9 mouse cellular contexts compared by ENCODE assay signal in genomic region chr8:84814555-84815441, GRCm38 (mm10). TPM values are rescaled to one million over a fixed set of nuclear protein-coding genes. Genes with fewer than 3 reads are reported as not detected.
DNase-seq lines count a peak whose midpoint lies in the region; ATAC-seq lines count a peak whose summit lies in the region.
"Had no signal": no experiment of that assay in that cellular context is flagged by ENCODE, and none has a peak within 500 bp of the region (broad histone marks: within the 10 kb centered on the region; RNA-seq: fewer than 3 reads in every experiment).

No protein-coding gene starts in this region.

- no peak for DNase-seq in heart, postnatal 4 days
- peak; percentile 65 for DNase-seq in right cerebral cortex, postnatal 14 days
- no peak for DNase-seq in right cerebral cortex, postnatal 36 days (ENCODE audit: low spot score in 2 of 2)
- DNase-seq in hindbrain, embryonic 11.5 days (ENCODE audit: low spot score) = no peak
- no peak for DNase-seq in thymus, adult 18-20 months
- no peak for DNase-seq in thymus, postnatal 25 days
- no peak for DNase-seq in spleen, adult 18-20 months

- 0 out of 2 replicates have a peak, but pooled peaks cover 3% of the 10 kb centered on the region for H3K36me3 ChIP-seq in heart, embryonic 13.5 days
- H3K36me3 ChIP-seq in hindbrain, embryonic 11.5 days (ENCODE audit: control insufficient read depth, insufficient read depth, low read length) = no peaks in the 10 kb centered on the region
- H3K36me3 ChIP-seq: limb, embryonic 12.5 days had no signal

- H3K4me2 ChIP-seq in heart, embryonic 13.5 days = no peak overlapping the region
- H3K4me2 ChIP-seq in hindbrain, embryonic 11.5 days (replicated peaks; ENCODE audit: low read depth, low read length) = no peak overlapping the region
- H3K4me2 ChIP-seq: limb, embryonic 12.5 days had no signal

- H3K4me1 ChIP-seq in heart, embryonic 13.5 days = peaks cover 27% of the 10 kb centered on the region
- peaks cover 6% of the 10 kb centered on the region; the same call in 1 of the 2 replicates for H3K4me1 ChIP-seq in hindbrain, embryonic 11.5 days (replicated peaks; ENCODE audit: control insufficient read depth, insufficient read depth, low read length)

- no peaks in the 10 kb centered on the region for H3K9me3 ChIP-seq in heart, embryonic 13.5 days
- H3K9me3 ChIP-seq in hindbrain, embryonic 11.5 days (ENCODE audit: control insufficient read depth, low read length) = no peaks in the 10 kb centered on the region
- H3K9me3 ChIP-seq: limb, embryonic 12.5 days had no signal

- ATAC-seq in heart, embryonic 13.5 days (ENCODE audit: extremely low read depth, insufficient number of reproducible peaks, low FRiP score, low TSS enrichment) = no peak
- peak; percentile 6; the same call in 1 of the 2 replicates for ATAC-seq in hindbrain, embryonic 11.5 days (ENCODE audit: low FRiP score)

- H3K4me3 ChIP-seq in heart, embryonic 13.5 days = no peak overlapping the region
- 0 out of 2 replicates have a peak overlapping the region, but pooled peaks have one; percentile 3 for H3K4me3 ChIP-seq in hindbrain, embryonic 11.5 days (ENCODE audit: low read depth, low read length)
- H3K4me3 ChIP-seq: limb, embryonic 12.5 days had no signal

- no peak overlapping the region for H3K27ac ChIP-seq in heart, embryonic 13.5 days (replicated peaks)
- H3K27ac ChIP-seq in hindbrain, embryonic 11.5 days (ENCODE audit: low read depth, low read length) = no peak overlapping the region
- H3K27ac ChIP-seq: limb, embryonic 12.5 days had no signal

- 35% methylated on average over 19 of the region's 19 CpGs for WGBS in heart, embryonic 13.5 days
- 41% methylated on average over 19 of the region's 19 CpGs for WGBS in hindbrain, embryonic 11.5 days

- H3K27me3 ChIP-seq in heart, embryonic 13.5 days (replicated peaks) = peaks cover 42% of the 10 kb centered on the region
- H3K27me3 ChIP-seq in hindbrain, embryonic 11.5 days (ENCODE audit: control insufficient read depth, insufficient read depth, low read length) = peaks cover 18% of the 10 kb centered on the region

- H3K9ac ChIP-seq in heart, embryonic 13.5 days = peak overlapping the region; percentile 54; the same call in 1 of the 2 replicates
- H3K9ac ChIP-seq in hindbrain, embryonic 11.5 days (ENCODE audit: low read depth, low read length) = no peak overlapping the region
- H3K9ac ChIP-seq: limb, embryonic 12.5 days had no signal

RNA-seq across cellular contexts. Expression of gene Dand5, which starts 7.8 kb away (rescaled TPM):
- 6.3 and 6.6 TPM in 2 replicates for polyA plus RNA-seq in heart, embryonic 13.5 days (2015; fragmentation: Nextera tagmentation; extraction: Ambion mirVana)
- total RNA-seq in heart, postnatal 4 days (2021) = 1 to 10 TPM; 3.4 to 3.6 TPM
- 6.2 and 7.1 TPM in 2 replicates for polyA plus RNA-seq in hindbrain, embryonic 11.5 days (2014; fragmentation: Nextera tagmentation; extraction: Ambion mirVana)

RNA-seq across cellular contexts. Expression of gene Nfix, which starts 14.7 kb away (rescaled TPM):
- polyA plus RNA-seq in heart, embryonic 13.5 days (2015; fragmentation: Nextera tagmentation; extraction: Ambion mirVana) = 10.0 and 11.7 TPM in 2 replicates
- 100 to 1,000 TPM; 189 to 211 TPM for total RNA-seq in heart, postnatal 4 days (2021)
- 2.4 and 3.0 TPM in 2 replicates for polyA plus RNA-seq in hindbrain, embryonic 11.5 days (2014; fragmentation: Nextera tagmentation; extraction: Ambion mirVana)

RNA-seq across cellular contexts. Expression of gene Gadd45gip1, which starts 16.5 kb away (rescaled TPM):
- 50.2 and 52.3 TPM in 2 replicates for polyA plus RNA-seq in heart, embryonic 13.5 days (2015; fragmentation: Nextera tagmentation; extraction: Ambion mirVana)
- 10 to 100 TPM; 24.2 to 26.2 TPM for total RNA-seq in heart, postnatal 4 days (2021)
- 36.0 and 37.2 TPM in 2 replicates for polyA plus RNA-seq in hindbrain, embryonic 11.5 days (2014; fragmentation: Nextera tagmentation; extraction: Ambion mirVana)

RNA-seq across cellular contexts. Expression of gene Rad23a, which starts 25.7 kb away (rescaled TPM):
- 108 and 123 TPM in 2 replicates for polyA plus RNA-seq in heart, embryonic 13.5 days (2015; fragmentation: Nextera tagmentation; extraction: Ambion mirVana)
- total RNA-seq in heart, postnatal 4 days (2021) = 10 to 100 TPM; 90.9 to 91.8 TPM
- 88.6 and 91.3 TPM in 2 replicates for polyA plus RNA-seq in hindbrain, embryonic 11.5 days (2014; fragmentation: Nextera tagmentation; extraction: Ambion mirVana)

RNA-seq across cellular contexts. Expression of gene Calr, which starts 31.9 kb away (rescaled TPM):
- polyA plus RNA-seq in heart, embryonic 13.5 days (2015; fragmentation: Nextera tagmentation; extraction: Ambion mirVana) = 711 and 772 TPM in 2 replicates
- 100 to 1,000 TPM; 320 to 358 TPM for total RNA-seq in heart, postnatal 4 days (2021)
- polyA plus RNA-seq in hindbrain, embryonic 11.5 days (2014; fragmentation: Nextera tagmentation; extraction: Ambion mirVana) = 837 and 845 TPM in 2 replicates
